Mouse (Mus musculus): ENCODE data around the gene Foxp1.

Foxp1 gene

DNA sequence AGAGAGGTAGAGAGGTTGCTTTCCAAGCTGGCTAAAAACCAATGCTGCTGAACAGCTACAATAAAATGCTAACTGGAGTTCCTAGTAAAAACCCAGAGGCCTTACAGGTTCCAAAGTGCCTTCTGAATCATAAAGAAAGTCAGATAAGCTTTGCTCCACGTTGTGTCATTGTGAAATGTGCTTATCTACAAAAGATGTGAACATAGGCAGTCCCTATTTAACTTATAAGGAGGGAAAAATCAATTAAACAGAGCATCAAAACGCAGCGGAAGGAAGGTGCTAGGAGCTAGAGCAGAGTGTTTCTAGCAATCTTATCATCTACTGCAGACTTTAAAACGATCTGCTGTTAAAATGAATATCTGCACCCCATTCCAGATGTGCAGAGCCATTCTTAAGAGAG is 416.5 kb downstream of the Foxp1 start:
- CTCF ChIA-PET: no interaction called here

- CTCF ChIA-PET: no interaction called here
Measured at GRCm38 (mm10) chr6:99104446-99104845, 418.1 kb downstream of the Foxp1 start.

DNA sequence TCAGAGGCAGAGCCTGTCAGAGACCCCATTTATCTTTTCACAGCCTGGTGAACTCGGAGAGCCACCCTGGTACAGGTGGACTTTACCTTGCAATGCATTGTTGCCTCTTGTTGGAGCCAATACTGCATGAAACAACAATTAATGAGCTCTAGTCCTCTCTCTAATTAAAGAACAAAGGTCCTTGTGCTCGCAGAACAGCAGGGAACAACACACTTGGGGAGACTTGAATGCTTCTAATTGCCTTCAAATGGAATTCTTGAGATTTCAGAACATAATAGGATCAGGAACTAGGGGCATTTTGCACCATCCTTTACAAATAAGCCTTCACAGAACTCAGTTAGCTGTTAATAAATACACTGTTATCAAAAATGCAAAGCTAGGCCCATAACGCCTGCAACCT is 418.6 kb downstream of the Foxp1 start:
- CTCF ChIA-PET: no interaction called here

- CTCF ChIA-PET: interaction anchor here (0.6 to 1.2 kb wide), 2 partner anchors 27 to 35 kb away, joined by 3 read pairs; no protein-coding TSS in a partner anchor
Measured at GRCm38 (mm10) chr6:99101489-99101908, 421.0 kb downstream of the Foxp1 start.

DNA sequence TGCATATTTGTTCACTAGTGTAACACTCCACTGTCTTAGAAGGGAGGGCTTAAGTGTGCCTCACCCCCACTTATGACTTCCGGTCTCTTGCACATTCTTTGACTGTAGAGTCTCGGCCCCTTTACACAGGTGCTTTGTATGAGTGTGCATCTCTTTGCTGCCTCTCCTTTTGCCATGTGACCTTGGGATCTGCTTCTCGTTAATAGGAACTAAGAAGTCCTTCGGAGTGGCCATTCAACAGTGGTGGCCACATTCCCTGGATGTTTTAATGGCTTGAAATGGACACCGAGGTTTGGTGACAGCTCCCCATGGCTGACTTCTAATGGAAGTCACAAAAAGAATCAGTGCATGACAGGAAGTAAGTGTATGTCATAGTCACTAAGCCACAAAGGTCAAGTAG is 422.2 kb downstream of the Foxp1 start:
- CTCF ChIA-PET: interaction anchor here (0.6 to 1.2 kb wide), 2 partner anchors 23 to 26 kb away, joined by 3 read pairs; no protein-coding TSS in a partner anchor

DNA sequence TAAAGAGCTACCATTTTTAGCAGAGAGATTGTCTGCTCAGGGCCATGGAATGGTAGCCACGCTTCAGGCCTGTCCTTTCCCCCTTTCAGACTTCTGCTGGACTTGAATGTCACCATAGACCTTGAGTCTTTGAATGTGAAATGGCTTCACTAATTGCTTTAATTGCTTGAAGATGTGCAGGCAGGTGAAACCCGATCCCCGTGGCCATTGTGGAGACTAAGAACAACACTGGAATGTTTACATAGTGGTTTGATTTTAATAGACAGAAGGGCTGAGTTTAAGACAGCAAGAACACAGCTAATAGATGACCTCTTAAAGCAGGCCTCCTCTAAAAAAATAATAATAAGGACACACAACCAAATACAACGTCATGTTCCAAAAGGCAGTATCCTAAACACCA is 422.7 kb downstream of the Foxp1 start:
- CTCF ChIA-PET: no interaction called here

DNA sequence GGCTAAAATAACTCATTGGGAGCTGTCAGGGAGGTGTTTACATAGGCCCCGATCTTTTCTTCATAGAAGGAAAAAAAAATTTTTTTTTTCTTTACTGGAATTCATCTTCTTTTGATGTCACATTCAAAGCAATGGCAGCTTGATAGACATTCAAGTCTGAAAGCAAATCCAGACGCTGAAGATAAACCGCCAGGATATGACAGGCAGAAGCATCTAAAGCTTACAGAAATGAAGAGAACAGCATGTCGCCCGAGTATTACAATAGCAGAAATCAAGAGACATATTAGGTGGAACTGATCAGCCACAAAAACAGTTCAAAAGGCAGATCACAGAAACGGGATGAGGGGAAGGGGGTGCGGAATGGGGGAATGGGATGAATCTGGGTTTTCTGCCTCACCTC is 425.3 kb downstream of the Foxp1 start:
- CTCF ChIA-PET: interaction anchor here (0.6 to 1.0 kb wide), 2 partner anchors 92 to 426 kb away, joined by 4 to 9 read pairs; no protein-coding TSS in a partner anchor

DNA sequence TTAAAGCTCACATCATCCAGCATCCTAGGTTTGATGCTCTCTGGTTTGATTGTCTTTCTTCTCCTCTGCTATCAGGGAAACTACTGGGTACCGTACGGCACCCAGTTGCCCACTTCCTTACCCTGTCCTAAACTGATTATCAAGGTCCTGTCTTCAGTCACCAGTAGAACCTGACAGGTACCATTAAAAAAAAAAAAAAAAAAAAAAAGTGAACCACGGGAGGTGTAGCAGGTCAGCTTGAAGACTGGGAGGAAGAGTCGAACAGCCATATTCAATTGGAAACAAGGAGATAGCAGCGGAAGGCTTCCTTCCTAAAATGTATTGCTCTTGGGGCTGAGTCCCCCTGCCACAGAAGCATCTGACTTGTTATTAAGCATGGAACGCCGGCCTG is 425.8 kb downstream of the Foxp1 start:
- CTCF ChIA-PET: interaction anchor here (0.6 to 1.0 kb wide), 3 partner anchors 72 to 427 kb away, joined by 3 to 9 read pairs (median 4); no protein-coding TSS in a partner anchor

GRCm38 (mm10) chr6:99096105-99096775 is 426.3 kb downstream of the Foxp1 start:
- CTCF ChIA-PET: interaction anchor here (0.6 to 1.0 kb wide), 5 partner anchors 18 to 363 kb away, joined by 3 to 4 read pairs (median 3); no protein-coding TSS in a partner anchor

DNA sequence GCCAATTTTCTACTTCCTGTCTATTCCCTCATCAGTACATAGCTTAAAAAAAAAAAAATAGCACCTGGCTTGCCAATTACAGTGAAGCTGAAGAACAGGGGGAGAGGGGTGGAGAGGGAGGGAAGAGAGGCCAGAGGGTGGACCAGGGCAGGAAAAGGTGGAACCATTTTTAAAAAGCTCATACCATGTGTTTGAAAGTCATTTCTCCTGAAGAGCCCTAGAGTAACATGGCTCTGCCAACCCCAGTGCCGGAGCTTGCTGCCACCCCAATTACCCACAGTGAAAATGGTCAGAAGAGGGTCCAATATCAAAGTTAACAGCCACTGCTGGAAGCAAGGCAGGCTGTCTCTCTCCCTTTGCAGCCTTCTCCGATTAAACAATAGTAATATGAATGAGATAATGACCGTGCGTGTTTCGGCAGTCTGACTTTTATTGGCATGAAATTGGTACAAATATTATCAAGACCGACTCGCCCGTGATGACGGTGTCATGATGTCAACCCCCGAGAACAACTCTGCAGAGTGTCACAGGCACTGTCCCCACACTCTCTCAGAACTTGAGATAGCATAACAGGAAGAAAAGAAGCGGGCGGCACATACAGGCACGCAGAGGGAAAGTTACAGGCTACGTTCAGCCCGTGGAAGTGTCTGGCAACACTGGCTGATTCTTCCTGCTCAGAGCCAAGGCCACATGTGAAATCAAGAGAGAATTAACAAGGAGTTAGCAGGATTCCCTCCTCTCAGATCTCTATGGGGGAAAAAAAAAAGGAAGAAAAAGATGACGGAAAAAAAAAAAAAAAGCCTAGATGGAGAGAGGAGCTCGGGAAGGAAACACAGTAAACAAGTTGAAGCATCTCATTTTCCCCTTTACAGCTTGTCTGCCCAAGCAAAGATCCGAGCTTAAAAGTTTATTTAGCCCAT is 427.1 kb downstream of the Foxp1 start:
- CTCF ChIA-PET: interaction anchor here (0.7 to 1.0 kb wide), 3 partner anchors 19 to 364 kb away, joined by 3 to 4 read pairs (median 3); no protein-coding TSS in a partner anchor

- CTCF ChIA-PET: interaction anchor here (0.6 kb wide), 1 partner anchor 97 kb away, joined by 4 read pairs; no protein-coding TSS in a partner anchor
Measured at GRCm38 (mm10) chr6:99094339-99094989, 428.1 kb downstream of the Foxp1 start.

DNA sequence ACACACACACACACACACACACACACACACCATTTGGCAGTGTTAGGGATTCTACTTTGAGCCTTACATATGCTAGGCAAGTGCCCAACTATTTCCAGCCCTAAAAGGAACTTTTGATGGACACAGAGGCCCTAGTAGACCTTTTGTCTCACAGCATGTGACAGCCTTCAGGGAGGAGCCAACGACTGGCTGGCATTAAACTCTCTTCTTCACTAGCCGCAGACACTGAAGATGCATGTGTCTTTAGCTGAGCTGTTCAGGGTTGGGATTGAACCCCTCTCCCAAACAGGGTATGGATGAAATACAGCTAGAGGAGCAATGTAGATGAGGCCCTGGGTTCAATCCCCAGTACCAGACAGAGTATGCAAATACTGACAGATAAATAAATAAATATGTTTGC is 428.7 kb downstream of the Foxp1 start:
- CTCF ChIA-PET: interaction anchor here (0.6 kb wide), 1 partner anchor 96 kb away, joined by 4 read pairs; no protein-coding TSS in a partner anchor

DNA sequence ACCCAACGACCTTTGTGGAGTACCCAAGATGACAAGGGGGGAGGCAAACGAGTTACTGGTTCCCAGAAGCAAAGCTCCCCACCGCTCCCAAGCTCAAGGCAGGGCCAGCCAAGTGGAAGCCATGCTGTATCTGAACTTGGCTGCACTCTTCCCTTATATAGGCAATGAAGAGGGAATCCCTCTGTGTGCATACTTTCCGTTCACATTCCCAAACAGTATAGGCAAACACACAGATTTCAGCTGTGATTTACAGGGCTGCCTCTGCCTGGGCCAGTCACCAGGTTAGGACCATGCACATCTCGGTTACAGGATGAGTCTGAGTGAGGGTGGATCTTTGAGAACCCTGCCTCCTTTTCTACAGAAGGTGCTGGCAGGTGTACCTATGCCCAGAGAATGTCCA is 429.3 kb downstream of the Foxp1 start:
- CTCF ChIA-PET: no interaction called here

- CTCF ChIA-PET: interaction anchor here (0.6 to 1.1 kb wide), 2 partner anchors 65 to 251 kb away, joined by 5 to 6 read pairs; no protein-coding TSS in a partner anchor
Measured at GRCm38 (mm10) chr6:99091799-99092198, 430.7 kb downstream of the Foxp1 start.

GRCm38 (mm10) chr6:99087598-99087997 is 434.9 kb downstream of the Foxp1 start:
- CTCF ChIA-PET: no interaction called here

- CTCF ChIA-PET: interaction anchor here (0.6 kb wide), 1 partner anchor 291 kb away, joined by 3 read pairs; no protein-coding TSS in a partner anchor
Measured at GRCm38 (mm10) chr6:99084956-99085355, 437.6 kb downstream of the Foxp1 start.

GRCm38 (mm10) chr6:99081259-99081658 is 441.3 kb downstream of the Foxp1 start:
- CTCF ChIA-PET: no interaction called here

GRCm38 (mm10) chr6:99079041-99079835 is 443.3 kb downstream of the Foxp1 start:
- CTCF ChIA-PET: interaction anchor here (0.7 kb wide), 1 partner anchor 10 kb away, joined by 9 read pairs; no protein-coding TSS in a partner anchor

DNA sequence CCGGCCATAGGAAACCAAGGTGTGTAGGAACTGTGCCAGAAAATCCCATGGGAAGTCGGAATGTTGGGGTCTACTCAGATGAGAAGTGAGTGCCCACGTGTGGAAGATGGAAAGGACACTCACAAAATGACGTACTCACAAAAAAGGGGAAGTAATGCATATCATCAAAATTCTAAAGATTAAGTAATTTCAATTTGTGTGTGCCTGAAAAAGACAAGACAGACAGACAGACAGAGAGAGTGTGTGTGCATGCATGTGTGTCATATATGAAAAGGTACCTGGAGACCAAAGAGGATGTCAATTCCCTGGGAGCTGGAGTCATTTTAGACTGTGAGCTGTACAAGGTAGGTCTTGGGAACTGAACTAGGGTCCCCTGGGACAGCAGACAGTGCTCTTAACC is 444.4 kb downstream of the Foxp1 start:
- CTCF ChIA-PET: interaction anchor here (1.3 kb wide), 1 partner anchor 22 kb away, joined by 3 read pairs; no protein-coding TSS in a partner anchor
